Mouse (Mus musculus) MEL (cell line): ENCODE results near the gene Ahcyl1. TPM values are rescaled to one million over a fixed set of nuclear protein-coding genes. Genes with fewer than 3 reads are reported as not detected.

Experiments used
- DNase-seq: peaks from one replicate; pipeline ENCODE4 v3.0.0; 2011; ENCODE audit warnings: low read depth, low spot score
- H3K27ac ChIP-seq: 2 replicates; pipeline ENCODE4 v1.5.1; 2012; ENCODE audit warnings: low read depth, mild to moderate bottlenecking, control low read depth, low read length, moderate library complexity; ENCODE audit not compliant: control insufficient read depth
- H3K27me3 ChIP-seq, 2 experiments: fragments of 150-350 bp in 1 of 2; sonication (generic) in 1 of 2; 2 replicates each; pipeline ENCODE4 v1.6.1; 2012; ENCODE audit warnings: low read length in 2 of 2, mild to moderate bottlenecking in 2 of 2, improper control_type of control experiment in 1 of 2, moderate library complexity in 1 of 2; ENCODE audit not compliant: insufficient read depth in 2 of 2, control insufficient read depth in 1 of 2
- H3K36me3 ChIP-seq, 2 experiments: 2 replicates each; pipeline ENCODE4 v1.6.1; 2012 to 2014; ENCODE audit warnings: low read length in 2 of 2, improper control_type of control experiment in 1 of 2, inconsistent platforms in 1 of 2, mild to moderate bottlenecking in 1 of 2; ENCODE audit not compliant: insufficient read depth in 2 of 2, control insufficient read depth in 1 of 2
- H3K4me1 ChIP-seq, 2 experiments: fragments of 150-350 bp in 1 of 2; sonication (generic) in 1 of 2; 2 replicates each; pipeline ENCODE4 v1.6.1; 2012; ENCODE audit warnings: low read length in 2 of 2, improper control_type of control experiment in 1 of 2, mild to moderate bottlenecking in 1 of 2; ENCODE audit not compliant: insufficient read depth in 2 of 2, control insufficient read depth in 1 of 2
- H3K4me3 ChIP-seq, 2 experiments: fragments of 150-350 bp in 1 of 2; sonication (generic) in 1 of 2; 2 replicates each; pipeline ENCODE4 v1.5.1; 2012; ENCODE audit warnings: low read depth in 2 of 2, low read length in 2 of 2, mild to moderate bottlenecking in 2 of 2, moderate library complexity in 2 of 2, control low read depth in 1 of 2, improper control_type of control experiment in 1 of 2; ENCODE audit not compliant: control insufficient read depth in 1 of 2, insufficient read depth in 1 of 2
- H3K79me2 ChIP-seq: 2 replicates; pipeline ENCODE4 v1.6.1; 2012; ENCODE audit warnings: mild to moderate bottlenecking, low read length, moderate library complexity; ENCODE audit not compliant: control insufficient read depth, poor library complexity, insufficient read depth
- H3K9ac ChIP-seq: 2 replicates; pipeline ENCODE4 v1.6.1; 2012; ENCODE audit warnings: low read depth, mild to moderate bottlenecking, control low read depth, low read length, moderate library complexity; ENCODE audit not compliant: control insufficient read depth, poor library complexity, severe bottlenecking
- H3K9me3 ChIP-seq: fragments of 150-350 bp; sonication (generic); replicated peaks from 2 replicates; pipeline ENCODE4 v1.6.1; 2012; ENCODE audit warnings: mild to moderate bottlenecking, low read length, improper control_type of control experiment, moderate library complexity; ENCODE audit not compliant: insufficient read depth
- BHLHE40 ChIP-seq: IDR thresholded peaks from 2 replicates; pipeline ENCODE4 v1.6.1; 2012; ENCODE audit warnings: low read depth, mild to moderate bottlenecking, inconsistent platforms, low read length, improper control_type of control experiment, borderline replicate concordance
- CHD1 ChIP-seq: IDR thresholded peaks from 2 replicates; pipeline ENCODE4 v1.6.1; 2012; ENCODE audit warnings: low read depth, mild to moderate bottlenecking, inconsistent platforms, low read length, improper control_type of control experiment
- CHD2 ChIP-seq: IDR thresholded peaks from 2 replicates; pipeline ENCODE4 v1.6.1; 2011; ENCODE audit warnings: low read length, improper control_type of control experiment
- E2F4 ChIP-seq: IDR thresholded peaks from 2 replicates; pipeline ENCODE4 v1.6.1; 2011; ENCODE audit warnings: low read depth, low read length, improper control_type of control experiment, borderline replicate concordance
- EP300 ChIP-seq, 2 experiments: IDR thresholded peaks; 2 replicates each; pipeline ENCODE4 v1.6.1; 2011; ENCODE audit warnings: improper control_type of control experiment in 2 of 2, low read length in 2 of 2, low read depth in 1 of 2, mild to moderate bottlenecking in 1 of 2
- ETS1 ChIP-seq: IDR thresholded peaks from 2 replicates; pipeline ENCODE4 v1.6.1; 2012; ENCODE audit warnings: low read depth, mild to moderate bottlenecking, inconsistent platforms, low read length, improper control_type of control experiment, moderate library complexity
- GABPA ChIP-seq: IDR thresholded peaks from 2 replicates; pipeline ENCODE4 v1.6.1; 2012; ENCODE audit warnings: low read depth, mild to moderate bottlenecking, inconsistent platforms, low read length, improper control_type of control experiment, moderate library complexity
- GATA1 ChIP-seq: IDR thresholded peaks from 2 replicates; pipeline ENCODE4 v1.6.1; 2011; ENCODE audit warnings: low read depth, low read length, improper control_type of control experiment
- HCFC1 ChIP-seq: IDR thresholded peaks from 2 replicates; pipeline ENCODE4 v1.6.1; 2012; ENCODE audit warnings: low read depth, mild to moderate bottlenecking, inconsistent platforms, low read length, improper control_type of control experiment, moderate library complexity
- JUND ChIP-seq: IDR thresholded peaks from 2 replicates; pipeline ENCODE4 v1.6.1; 2011; ENCODE audit warnings: low read depth, mild to moderate bottlenecking, improper control_type of control experiment, low read length
- KAT2A ChIP-seq: conservative IDR thresholded peaks from 2 replicates; pipeline ENCODE4 v1.6.1; 2012; ENCODE audit warnings: low read depth, low read length, improper control_type of control experiment, inconsistent platforms
- MEF2A ChIP-seq: IDR thresholded peaks from 2 replicates; pipeline ENCODE4 v1.6.1; 2014; ENCODE audit warnings: low read depth, mild to moderate bottlenecking, inconsistent platforms, low read length, improper control_type of control experiment; ENCODE audit not compliant: poor library complexity, insufficient replicate concordance, severe bottlenecking; ENCODE audit errors: extremely low read depth
- MYB ChIP-seq: IDR thresholded peaks from 2 replicates; pipeline ENCODE4 v1.6.1; 2011; ENCODE audit warnings: mild to moderate bottlenecking, low read depth, low read length, improper control_type of control experiment
- NELFE ChIP-seq: IDR thresholded peaks from 2 replicates; pipeline ENCODE4 v1.6.1; 2011; ENCODE audit warnings: low read depth, low read length, improper control_type of control experiment
- NRF1 ChIP-seq: IDR thresholded peaks from 2 replicates; pipeline ENCODE4 v1.6.1; 2014; ENCODE audit warnings: low read depth, mild to moderate bottlenecking, inconsistent platforms, low read length, improper control_type of control experiment, moderate library complexity; ENCODE audit not compliant: poor library complexity, insufficient read depth, severe bottlenecking
- POLR2A ChIP-seq, 2 experiments: IDR thresholded peaks; 2 replicates each; pipeline ENCODE4 v1.6.1; 2011 to 2012; ENCODE audit warnings: low read length in 2 of 2, mild to moderate bottlenecking in 2 of 2, control low read depth in 1 of 2, improper control_type of control experiment in 1 of 2, low read depth in 1 of 2, moderate library complexity in 1 of 2; ENCODE audit not compliant: control insufficient read depth in 1 of 2, insufficient read depth in 1 of 2, poor library complexity in 1 of 2
- POLR2AphosphoS5 ChIP-seq: IDR thresholded peaks from 2 replicates; pipeline ENCODE4 v1.6.1; 2012; ENCODE audit warnings: low read depth, borderline replicate concordance, mild to moderate bottlenecking, inconsistent platforms, low read length, moderate library complexity, mixed read lengths
- RAD21 ChIP-seq: IDR thresholded peaks from 2 replicates; pipeline ENCODE4 v1.6.1; 2011; ENCODE audit warnings: mild to moderate bottlenecking, low read depth, low read length, improper control_type of control experiment
- SIN3A ChIP-seq: IDR thresholded peaks from 2 replicates; pipeline ENCODE4 v1.6.1; 2012; ENCODE audit warnings: low read length, improper control_type of control experiment, inconsistent platforms
- SMC3 ChIP-seq: IDR thresholded peaks from 2 replicates; pipeline ENCODE4 v1.6.1; 2011; ENCODE audit warnings: low read depth, low read length, improper control_type of control experiment
- TCF12 ChIP-seq: IDR thresholded peaks from 2 replicates; pipeline ENCODE4 v1.6.1; 2014; ENCODE audit warnings: low read depth, mild to moderate bottlenecking, inconsistent platforms, low read length, improper control_type of control experiment, moderate library complexity
- UBTF ChIP-seq: IDR thresholded peaks from 2 replicates; pipeline ENCODE4 v1.6.1; 2012; ENCODE audit warnings: low read depth, mild to moderate bottlenecking, inconsistent platforms, low read length, improper control_type of control experiment, moderate library complexity, borderline replicate concordance; ENCODE audit not compliant: insufficient read depth
- USF2 ChIP-seq, 2 experiments: IDR thresholded peaks; 2 replicates each; pipeline ENCODE4 v1.6.1; 2011 to 2012; ENCODE audit warnings: improper control_type of control experiment in 2 of 2, low read length in 2 of 2, borderline replicate concordance in 1 of 2, inconsistent platforms in 1 of 2, low read depth in 1 of 2, mild to moderate bottlenecking in 1 of 2; ENCODE audit not compliant: insufficient read depth in 1 of 2
- ZMIZ1 ChIP-seq: IDR thresholded peaks from 2 replicates; pipeline ENCODE4 v1.6.1; 2012; ENCODE audit warnings: low read depth, mild to moderate bottlenecking, inconsistent platforms, low read length, improper control_type of control experiment, moderate library complexity
- ZNF384 ChIP-seq: IDR thresholded peaks from 2 replicates; pipeline ENCODE4 v1.6.1; 2012; ENCODE audit warnings: low read depth, mild to moderate bottlenecking, inconsistent platforms, low read length, improper control_type of control experiment
- polyA plus RNA-seq, 2 experiments: library from polyadenylated mRNA; stranded (reverse) in 1 of 2; unstranded in 1 of 2; fragments of >175 nt in 1 of 2; fragments of >200 nt in 1 of 2; gene quantifications; 2 replicates each; pipeline versions ENCODE4 v1.2.1 to v1.2.4; 2012; ENCODE audit warnings: low replicate concordance in 2 of 2, low read depth in 1 of 2; ENCODE audit not compliant: insufficient read length in 2 of 2, insufficient read depth in 1 of 2, missing spikeins in 1 of 2
- total RNA-seq: library from RNA; depleted of rRNA; stranded (reverse); fragments of 300-350 nt; gene quantifications from 2 replicates; pipeline ENCODE4 v1.2.3, GENCODE M21; 2012

Gene Ahcyl1
- total and polyA plus RNA-seq, 3 experiments: 28.0 to 105 (median 104) TPM

- TF ChIP-seq JUND (no peak), CHD1 (no peak), HCFC1 (no peak), NRF1 (no peak), NELFE (no peak), SIN3A (no peak), EP300 (IDR thresholded peaks at IDR 0.05; ENCODE audit: low read depth in 1 of 2, low read length in 2 of 2) (peak in 1 of 2 experiments; percentile 7; a peak in 2 of 4 replicates), E2F4 (no peak), ZNF384 (no peak), USF2 (IDR thresholded peaks at IDR 0.05; ENCODE audit: borderline replicate concordance in 1 of 2, insufficient read depth in 1 of 2, low read depth in 1 of 2, low read length in 2 of 2) (no peak), SMC3 (no peak), MEF2A (no peak), TCF12 (no peak), GATA1 (peak; percentile 61; the same call in 1 of the 2 replicates), POLR2A (IDR thresholded peaks at IDR 0.05; ENCODE audit: control insufficient read depth in 1 of 2, insufficient read depth in 1 of 2, low read depth in 1 of 2, low read length in 2 of 2, poor library complexity in 1 of 2) (no peak), RAD21 (no peak), ZMIZ1 (no peak), UBTF (no peak), KAT2A (no peak), GABPA (no peak), ETS1 (0 out of 2 replicates have a peak, but pooled peaks have one; percentile 14)
- H3K4me1 ChIP-seq: peaks cover 17 to 40% of the 10 kb centered on the region in 2 experiments
- H3K9ac ChIP-seq: no peak overlapping the region
- no peaks in the 10 kb centered on the region for H3K27me3 ChIP-seq
- peak; percentile 32 for DNase-seq
- H3K36me3 ChIP-seq: peaks cover 10 to 71% of the 10 kb centered on the region in 2 experiments
- peaks cover 46% of the 10 kb centered on the region for H3K79me2 ChIP-seq
- H3K9me3 ChIP-seq: no peaks in the 10 kb centered on the region
- H3K4me3 ChIP-seq: peak overlapping the region in 1 of 2 experiments; percentile 27; a peak in 2 of 4 replicates
- no peak overlapping the region for H3K27ac ChIP-seq
These were observed 7.1 kb downstream of the Ahcyl1 start for GRCm38 (mm10) chr3:107689245-107689644.

DNA sequence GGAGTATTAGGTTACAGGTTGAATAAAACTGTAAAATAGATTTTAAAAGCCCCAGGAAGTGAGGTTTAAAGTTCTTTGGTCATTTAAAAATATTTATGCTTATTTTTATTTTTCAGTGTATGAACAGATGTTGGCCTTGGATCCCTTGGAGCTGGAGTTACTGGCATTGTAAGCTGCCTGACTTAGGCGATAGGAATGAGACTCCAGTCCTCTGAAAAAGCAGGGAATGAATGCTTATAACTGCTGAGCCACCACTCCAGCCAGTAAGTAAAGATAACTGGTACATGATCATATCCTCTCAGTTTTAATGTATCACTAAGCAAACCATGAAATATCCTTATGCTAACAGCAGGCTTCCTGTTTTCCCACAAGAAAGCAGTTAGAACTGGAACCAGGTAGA lies 8.1 kb downstream of the Ahcyl1 start:
- no peaks in the 10 kb centered on the region for H3K9me3 ChIP-seq
- H3K36me3 ChIP-seq: peaks cover 3 to 71% of the 10 kb centered on the region in 2 experiments
- no peak for TF ChIP-seq JUND
- TF ChIP-seq HCFC1: no peak
- TF ChIP-seq KAT2A: no peak
- TF ChIP-seq MYB: no peak
- TF ChIP-seq TCF12: no peak
- TF ChIP-seq ETS1: no peak
- TF ChIP-seq CHD2: no peak
- no peak for TF ChIP-seq MEF2A
- no peak for TF ChIP-seq SIN3A
- no peak for TF ChIP-seq E2F4
- no peak for TF ChIP-seq POLR2AphosphoS5
- no peak for TF ChIP-seq BHLHE40
- TF ChIP-seq ZMIZ1: no peak
- no peak for TF ChIP-seq POLR2A (IDR thresholded peaks at IDR 0.05; ENCODE audit: control insufficient read depth in 1 of 2, insufficient read depth in 1 of 2, low read depth in 1 of 2, low read length in 2 of 2, poor library complexity in 1 of 2)
- H3K9ac ChIP-seq: no peak overlapping the region
- no peaks in the 10 kb centered on the region for H3K27me3 ChIP-seq
- H3K79me2 ChIP-seq: peaks cover 47% of the 10 kb centered on the region
- no peak overlapping the region for H3K4me3 ChIP-seq
- no peak overlapping the region for H3K27ac ChIP-seq
- no peak for DNase-seq
- H3K4me1 ChIP-seq: peaks cover 18 to 35% of the 10 kb centered on the region in 2 experiments
